Mouse (Mus musculus): ENCODE measurements around the gene Rnf10. TPM values are rescaled to one million over a fixed set of nuclear protein-coding genes. Genes with fewer than 3 reads are reported as not detected.

Rnf10 gene
- polyA plus RNA-seq, 2 experiments: 86.7 to 163 TPM

GRCm38 (mm10) chr5:115261880-115262279 lies 10.8 kb downstream of the Rnf10 start:
- ATAC-seq (ENCODE audit: low FRiP score, low read depth): no peak
- H3K9me3 ChIP-seq (ENCODE audit: control insufficient read depth, low read length): no peaks in the 10 kb centered on the region
- H3K9ac ChIP-seq (ENCODE audit: low read depth, low read length, severe bottlenecking): no peak overlapping the region
- H3K4me3 ChIP-seq (replicated peaks; ENCODE audit: low read length): no peak overlapping the region
- WGBS: 74% methylated on average over 1 of the region's 1 CpGs
- TF ChIP-seq POLR2A (IDR thresholded peaks at IDR 0.05; ENCODE audit: borderline replicate concordance, extremely low read depth, insufficient read depth, insufficient read length): no peak
- DNase-seq (ENCODE audit: low spot score): no peak
- H3K27ac ChIP-seq (replicated peaks; ENCODE audit: low read depth, low read length): no peak overlapping the region
- peaks cover 5% of the 10 kb centered on the region for H3K4me1 ChIP-seq (ENCODE audit: control insufficient read depth, insufficient read depth, low read length)
- no peaks in the 10 kb centered on the region for H3K27me3 ChIP-seq (ENCODE audit: control insufficient read depth, insufficient read depth, low read length)
- H3K36me3 ChIP-seq (ENCODE audit: control insufficient read depth, insufficient read depth, low read length): peaks cover 61% of the 10 kb centered on the region
- H3K4me2 ChIP-seq (replicated peaks; ENCODE audit: low read depth, low read length, severe bottlenecking): no peak overlapping the region

- DNase-seq (ENCODE audit: low spot score): no peak
- no peak for TF ChIP-seq POLR2A (IDR thresholded peaks at IDR 0.05; ENCODE audit: borderline replicate concordance, extremely low read depth, insufficient read depth, insufficient read length)
Measured at GRCm38 (mm10) chr5:115261141-115261540, 11.6 kb downstream of the Rnf10 start.

GRCm38 (mm10) chr5:115260356-115260755 lies 12.3 kb downstream of the Rnf10 start:
- Histone ChIP-seq H3K4me1 (ENCODE audit: control insufficient read depth, insufficient read depth, low read length) (no peaks in the 10 kb centered on the region), H3K9me3 (ENCODE audit: control insufficient read depth, low read length) (no peaks in the 10 kb centered on the region), H3K27me3 (ENCODE audit: control insufficient read depth, insufficient read depth, low read length) (no peaks in the 10 kb centered on the region), H3K36me3 (ENCODE audit: control insufficient read depth, insufficient read depth, low read length) (peaks cover 66% of the 10 kb centered on the region), H3K4me3 (replicated peaks; ENCODE audit: low read length) (no peak overlapping the region), H3K9ac (ENCODE audit: low read depth, low read length, severe bottlenecking) (no peak overlapping the region), H3K27ac (replicated peaks; ENCODE audit: low read depth, low read length) (no peak overlapping the region), H3K4me2 (replicated peaks; ENCODE audit: low read depth, low read length, severe bottlenecking) (no peak overlapping the region)
- 81% methylated on average over 6 of the region's 6 CpGs for WGBS
- no peak for DNase-seq (ENCODE audit: low spot score)
- ATAC-seq (ENCODE audit: low FRiP score, low read depth): no peak
- TF ChIP-seq POLR2A (IDR thresholded peaks at IDR 0.05; ENCODE audit: borderline replicate concordance, extremely low read depth, insufficient read depth, insufficient read length): no peak

More at GRCm38 (mm10) chr5:115261141-115261540, 11.6 kb downstream of the Rnf10 start:
- no peak overlapping the region for H3K9ac ChIP-seq (ENCODE audit: low read depth, low read length, severe bottlenecking)
- no peaks in the 10 kb centered on the region; the same call in 1 of the 2 replicates for H3K4me1 ChIP-seq (ENCODE audit: control insufficient read depth, insufficient read depth, low read length)
- no peaks in the 10 kb centered on the region for H3K27me3 ChIP-seq (ENCODE audit: control insufficient read depth, insufficient read depth, low read length)
- no peak overlapping the region for H3K4me3 ChIP-seq (replicated peaks; ENCODE audit: low read length)
- no peak for ATAC-seq (ENCODE audit: low FRiP score, low read depth)
- no peaks in the 10 kb centered on the region for H3K9me3 ChIP-seq (ENCODE audit: control insufficient read depth, low read length)
- no peak overlapping the region for H3K27ac ChIP-seq (replicated peaks; ENCODE audit: low read depth, low read length)
- no peak overlapping the region for H3K4me2 ChIP-seq (replicated peaks; ENCODE audit: low read depth, low read length, severe bottlenecking)
- WGBS: 80% methylated on average over 8 of the region's 8 CpGs
- H3K36me3 ChIP-seq (ENCODE audit: control insufficient read depth, insufficient read depth, low read length): peaks cover 61% of the 10 kb centered on the region

- DNase-seq (ENCODE audit: low spot score): no peak
- no peak for ATAC-seq (ENCODE audit: low FRiP score, low read depth)
- no peak for TF ChIP-seq POLR2A (IDR thresholded peaks at IDR 0.05; ENCODE audit: borderline replicate concordance, extremely low read depth, insufficient read depth, insufficient read length)
- Histone ChIP-seq H3K4me2 (replicated peaks; ENCODE audit: low read depth, low read length, severe bottlenecking) (no peak overlapping the region), H3K27me3 (ENCODE audit: control insufficient read depth, insufficient read depth, low read length) (no peaks in the 10 kb centered on the region), H3K4me3 (replicated peaks; ENCODE audit: low read length) (no peak overlapping the region), H3K4me1 (ENCODE audit: control insufficient read depth, insufficient read depth, low read length) (no peaks in the 10 kb centered on the region), H3K9me3 (ENCODE audit: control insufficient read depth, low read length) (no peaks in the 10 kb centered on the region), H3K36me3 (ENCODE audit: control insufficient read depth, insufficient read depth, low read length) (peaks cover 58% of the 10 kb centered on the region), H3K27ac (replicated peaks; ENCODE audit: low read depth, low read length) (no peak overlapping the region), H3K9ac (ENCODE audit: low read depth, low read length, severe bottlenecking) (no peak overlapping the region)
- WGBS: 93% methylated on average over 10 of the region's 10 CpGs
Measured at GRCm38 (mm10) chr5:115256909-115257546, 15.7 kb downstream of the Rnf10 start.

GRCm38 (mm10) chr5:115255472-115255871 lies 17.2 kb downstream of the Rnf10 start:
- DNase-seq (ENCODE audit: low spot score): no peak
- 56% methylated on average over 1 of the region's 1 CpGs for WGBS

More at GRCm38 (mm10) chr5:115255472-115255871, 17.2 kb downstream of the Rnf10 start:
- ATAC-seq (ENCODE audit: low FRiP score, low read depth): no peak
- no peaks in the 10 kb centered on the region for H3K4me1 ChIP-seq (ENCODE audit: control insufficient read depth, insufficient read depth, low read length)
- no peak overlapping the region for H3K4me2 ChIP-seq (replicated peaks; ENCODE audit: low read depth, low read length, severe bottlenecking)
- no peak for TF ChIP-seq POLR2A (IDR thresholded peaks at IDR 0.05; ENCODE audit: borderline replicate concordance, extremely low read depth, insufficient read depth, insufficient read length)
- no peaks in the 10 kb centered on the region for H3K27me3 ChIP-seq (ENCODE audit: control insufficient read depth, insufficient read depth, low read length)
- H3K9ac ChIP-seq (ENCODE audit: low read depth, low read length, severe bottlenecking): no peak overlapping the region
- no peaks in the 10 kb centered on the region for H3K9me3 ChIP-seq (ENCODE audit: control insufficient read depth, low read length)
- no peak overlapping the region for H3K27ac ChIP-seq (replicated peaks; ENCODE audit: low read depth, low read length)
- peaks cover 69% of the 10 kb centered on the region for H3K36me3 ChIP-seq (ENCODE audit: control insufficient read depth, insufficient read depth, low read length)
- H3K4me3 ChIP-seq (replicated peaks; ENCODE audit: low read length): no peak overlapping the region
